Comparison of ENCODE assay signal across 26 mouse cellular contexts in genomic region chr10:24832306-24832705, GRCm38 (mm10). TPM values are rescaled to one million over a fixed set of nuclear protein-coding genes. Genes with fewer than 3 reads are reported as not detected.
DNase-seq lines count a peak whose midpoint lies in the region; ATAC-seq and TF ChIP-seq lines count a peak whose summit lies in the region.
"Had no signal": no experiment of that assay in that cellular context is flagged by ENCODE, and none has a peak within 500 bp of the region (broad histone marks: within the 10 kb centered on the region; RNA-seq: fewer than 3 reads in every experiment).

No protein-coding gene starts in this region.

- H3K4me3 ChIP-seq in kidney, adult 2 months (ENCODE audit: insufficient read depth, low read depth, low read length): no peak overlapping the region
- no peak overlapping the region for H3K4me3 ChIP-seq in kidney, embryonic 16.5 days (ENCODE audit: low read length)
- no peak overlapping the region for H3K4me3 ChIP-seq in lung, postnatal 0 days (ENCODE audit: low read depth, low read length)
- H3K4me3 ChIP-seq: forebrain, embryonic 10.5 days; forebrain, embryonic 13.5 days; heart, adult 2 months; heart, embryonic 10.5 days; heart, embryonic 13.5 days had no signal

- no peaks in the 10 kb centered on the region for H3K36me3 ChIP-seq in kidney, adult 2 months (ENCODE audit: control insufficient read depth, insufficient read depth, low read length)
- H3K36me3 ChIP-seq in kidney, embryonic 16.5 days (ENCODE audit: insufficient read depth, low read length): no peaks in the 10 kb centered on the region
- no peaks in the 10 kb centered on the region for H3K36me3 ChIP-seq in lung, postnatal 0 days (ENCODE audit: insufficient read depth, low read length)
- H3K36me3 ChIP-seq: forebrain, embryonic 10.5 days; heart, embryonic 10.5 days; heart, embryonic 13.5 days had no signal

- H3K9ac ChIP-seq in kidney, embryonic 16.5 days (replicated peaks; ENCODE audit: low read length): no peak overlapping the region
- H3K9ac ChIP-seq in lung, postnatal 0 days (replicated peaks; ENCODE audit: low read depth): no peak overlapping the region
- H3K9ac ChIP-seq: forebrain, embryonic 13.5 days; heart, embryonic 13.5 days; hindbrain, embryonic 14.5 days had no signal

- no peak for TF ChIP-seq EP300 in lung, postnatal 0 days (IDR thresholded peaks at IDR 0.05)

- TF ChIP-seq CTCF in kidney, adult 2 months (conservative IDR thresholded peaks at IDR 0.05; ENCODE audit: insufficient read depth, insufficient read length, low read depth, low read length): no peak
- no peak for TF ChIP-seq CTCF in lung, postnatal 0 days (IDR thresholded peaks at IDR 0.05)

- no peak overlapping the region for H3K4me2 ChIP-seq in kidney, embryonic 16.5 days (replicated peaks; ENCODE audit: low read depth, low read length)
- no peak overlapping the region for H3K4me2 ChIP-seq in lung, postnatal 0 days (replicated peaks; ENCODE audit: low read depth, low read length)
- H3K4me2 ChIP-seq: forebrain, embryonic 13.5 days; heart, embryonic 13.5 days; hindbrain, embryonic 14.5 days had no signal

- H3K27me3 ChIP-seq in kidney, adult 2 months (replicated peaks; ENCODE audit: control insufficient read depth, insufficient read depth, low read length): no peaks in the 10 kb centered on the region
- no peaks in the 10 kb centered on the region for H3K27me3 ChIP-seq in kidney, embryonic 16.5 days (ENCODE audit: insufficient read depth, low read length)
- H3K27me3 ChIP-seq in lung, postnatal 0 days (replicated peaks; ENCODE audit: insufficient read depth, low read length): no peaks in the 10 kb centered on the region
- H3K27me3 ChIP-seq: CH12.LX; forebrain, embryonic 13.5 days; heart, embryonic 13.5 days had no signal

- DNase-seq in kidney, adult 2 months: peak; percentile 74
- peak; percentile 18 for DNase-seq in kidney, postnatal 14 days
- DNase-seq in kidney, postnatal 10 days: no peak
- DNase-seq in ES-CJ7 (ENCODE audit: low read depth, low spot score): peak; percentile 1
- no peak for DNase-seq in lung, postnatal 0 days (ENCODE audit: low spot score)
- DNase-seq: adrenal gland, postnatal 10 days; adrenal gland, postnatal 36 days; B cell, adult 2 months; cerebellum, adult 18-20 months; cerebellum, adult 9-10 months; cerebellum, postnatal 14 days; gastrocnemius, postnatal 10 days; gastrocnemius, postnatal 36 days; heart, adult 2 months; heart, postnatal 14 days; heart, postnatal 4 days had no signal

- TF ChIP-seq POLR2A in kidney, adult 2 months (IDR thresholded peaks at IDR 0.05; ENCODE audit: low read depth, low read length): no peak

- peak overlapping the region; percentile 63 for H3K27ac ChIP-seq in kidney, adult 2 months (ENCODE audit: insufficient read depth, low read depth, low read length)
- H3K27ac ChIP-seq in kidney, embryonic 16.5 days (ENCODE audit: low read length): no peak overlapping the region
- no peak overlapping the region for H3K27ac ChIP-seq in lung, postnatal 0 days (ENCODE audit: low read length)
- H3K27ac ChIP-seq: forebrain, embryonic 10.5 days; forebrain, embryonic 13.5 days; heart, adult 2 months; heart, embryonic 10.5 days; heart, embryonic 13.5 days; hindbrain, embryonic 14.5 days; hindbrain, postnatal 0 days had no signal

- peaks cover 14% of the 10 kb centered on the region; the same call in 1 of the 2 replicates for H3K4me1 ChIP-seq in kidney, adult 2 months (ENCODE audit: control insufficient read depth, insufficient read depth, low read length)
- peaks cover 17% of the 10 kb centered on the region for H3K4me1 ChIP-seq in kidney, embryonic 16.5 days (ENCODE audit: insufficient read depth, low read length)
- H3K4me1 ChIP-seq in lung, postnatal 0 days (ENCODE audit: insufficient read depth, low read depth, low read length): no peaks in the 10 kb centered on the region

- ATAC-seq in kidney, embryonic 16.5 days (ENCODE audit: low FRiP score, low TSS enrichment): no peak
- ATAC-seq in lung, postnatal 0 days: no peak
- ATAC-seq: activated CD4-positive, CD25-positive, alpha-beta regulatory T cell, adult 4 months; forebrain, embryonic 13.5 days; forebrain, embryonic 16.5 days; hindbrain, postnatal 0 days had no signal

- no peaks in the 10 kb centered on the region for H3K9me3 ChIP-seq in kidney, embryonic 16.5 days (ENCODE audit: low read length)
- H3K9me3 ChIP-seq in lung, postnatal 0 days (ENCODE audit: low read length): no peaks in the 10 kb centered on the region
- H3K9me3 ChIP-seq: forebrain, embryonic 10.5 days; forebrain, embryonic 13.5 days; heart, embryonic 10.5 days; heart, embryonic 13.5 days had no signal

- WGBS in kidney, adult 2 months: 55% methylated on average over 9 of the region's 9 CpGs
- WGBS in kidney, embryonic 16.5 days: 80% methylated on average over 9 of the region's 9 CpGs
- 88% methylated on average over 9 of the region's 9 CpGs for WGBS in lung, postnatal 0 days

RNA-seq across cellular contexts. Expression of gene Enpp3, which starts 10.3 kb away (rescaled TPM):
- polyA plus RNA-seq in kidney, adult 2 months (2012; rRNA removed): 28.5 and 30.1 TPM in 2 replicates
- 4.4 and 6.7 TPM in 2 replicates for polyA plus RNA-seq in kidney, embryonic 16.5 days (2015; fragmentation: Nextera tagmentation; extraction: Ambion mirVana)
- 1.2 and 1.4 TPM in 2 replicates for polyA plus RNA-seq in lung, postnatal 0 days (2015; fragmentation: Nextera tagmentation; extraction: Ambion mirVana)

RNA-seq across cellular contexts. Expression of gene Med23, which starts 37.5 kb away (rescaled TPM):
- polyA plus RNA-seq in kidney, adult 2 months (2012; rRNA removed): 14.2 and 15.8 TPM in 2 replicates
- 24.0 and 26.6 TPM in 2 replicates for polyA plus RNA-seq in kidney, embryonic 16.5 days (2015; fragmentation: Nextera tagmentation; extraction: Ambion mirVana)
- polyA plus RNA-seq in lung, postnatal 0 days (2015; fragmentation: Nextera tagmentation; extraction: Ambion mirVana): 7.4 and 9.7 TPM in 2 replicates

Comparison
In these comparisons a context has a peak if more than half of its experiments do, and no peak if none do; other contexts are left out.
1. DNase-seq: peak in kidney, adult 2 months (single experiment), kidney, postnatal 14 days (single experiment) and ES-CJ7 (single experiment); none in kidney, postnatal 10 days (single experiment) and lung, postnatal 0 days (single experiment).